Mouse (Mus musculus) CH12.LX (cell line): ENCODE data around the gene Hk2. TPM values are rescaled to one million over a fixed set of nuclear protein-coding genes. Genes with fewer than 3 reads are reported as not detected.
A peak's percentile ranks its signal among the peaks of the same experiment; 100 is the strongest.

Source experiments
- DNase-seq: peaks from one replicate; pipeline ENCODE4 v3.0.0-alpha.2; 2013; ENCODE audit errors: extremely low read depth
- H3K27ac ChIP-seq: 2 replicates; pipeline ENCODE4 v1.5.1; 2012; ENCODE audit warnings: low read depth, mild to moderate bottlenecking, control low read depth, moderate library complexity; ENCODE audit not compliant: insufficient read depth
- H3K27me3 ChIP-seq: replicated peaks from 2 replicates; pipeline ENCODE3; 2012; ENCODE audit warnings: inconsistent platforms
- H3K36me3 ChIP-seq, 2 experiments: replicated peaks in 1 of 2; 2 replicates each; pipeline versions ENCODE3 to v1.6.1; 2012; ENCODE audit warnings: inconsistent platforms in 1 of 2, low read length in 1 of 2, mild to moderate bottlenecking in 1 of 2, mixed read lengths in 1 of 2, moderate library complexity in 1 of 2; ENCODE audit not compliant: control insufficient read depth in 1 of 2, insufficient read depth in 1 of 2
- H3K4me1 ChIP-seq, 2 experiments: 2 replicates each; pipeline ENCODE4 v1.6.1; 2012; ENCODE audit warnings: inconsistent platforms in 1 of 2, moderate library complexity in 1 of 2; ENCODE audit not compliant: insufficient read depth in 2 of 2, control insufficient read depth in 1 of 2
- H3K4me2 ChIP-seq: 2 replicates; pipeline ENCODE4 v1.6.1; 2012; ENCODE audit warnings: low read depth, mild to moderate bottlenecking, control low read depth; ENCODE audit not compliant: poor library complexity, insufficient read depth, severe bottlenecking
- H3K4me3 ChIP-seq, 3 experiments: fragments of 150-350 bp in 1 of 3; sonication (generic) in 1 of 3; replicated peaks in 1 of 3; 2 replicates each; pipeline versions ENCODE3 to v1.5.1; 2011 to 2012; ENCODE audit warnings: low read depth in 2 of 3, low read length in 2 of 3, mild to moderate bottlenecking in 2 of 3, moderate library complexity in 2 of 3, control low read depth in 1 of 3, improper control_type of control experiment in 1 of 3, inconsistent platforms in 1 of 3, mixed read lengths in 1 of 3; ENCODE audit not compliant: poor library complexity in 1 of 3
- H3K79me2 ChIP-seq: replicated peaks from 2 replicates; pipeline ENCODE4 v1.6.1; 2012; ENCODE audit warnings: mild to moderate bottlenecking, moderate library complexity; ENCODE audit not compliant: control insufficient read depth, poor library complexity, insufficient read depth, severe bottlenecking; ENCODE audit errors: extremely low read depth
- H3K9ac ChIP-seq: 2 replicates; pipeline ENCODE4 v1.6.1; 2012; ENCODE audit warnings: low read depth, mild to moderate bottlenecking, control low read depth, moderate library complexity; ENCODE audit not compliant: insufficient read depth
- H3K9me3 ChIP-seq: replicated peaks from 2 replicates; pipeline ENCODE3; 2012; ENCODE audit warnings: low read length, inconsistent platforms, mixed read lengths
- BHLHE40 ChIP-seq: IDR thresholded peaks from 2 replicates; pipeline ENCODE4 v1.6.1; 2011; ENCODE audit warnings: mild to moderate bottlenecking, low read depth, low read length, improper control_type of control experiment
- CHD1 ChIP-seq: IDR thresholded peaks from 2 replicates; pipeline ENCODE4 v1.6.1; 2012; ENCODE audit warnings: low read depth, low read length, improper control_type of control experiment, inconsistent platforms
- CHD2 ChIP-seq: IDR thresholded peaks from 2 replicates; pipeline ENCODE4 v1.6.1; 2011; ENCODE audit warnings: low read length, improper control_type of control experiment
- CTCF ChIP-seq, 2 experiments: IDR thresholded peaks in 1 of 2; conservative IDR thresholded peaks in 1 of 2; 2 replicates each; pipeline ENCODE4 v1.5.1; 2011 to 2012; ENCODE audit warnings: low read depth in 2 of 2, low read length in 2 of 2, improper control_type of control experiment in 1 of 2, inconsistent platforms in 1 of 2, mild to moderate bottlenecking in 1 of 2, moderate library complexity in 1 of 2
- ELF1 ChIP-seq: IDR thresholded peaks from 2 replicates; pipeline ENCODE4 v1.6.1; 2014; ENCODE audit warnings: low read depth, mild to moderate bottlenecking, inconsistent platforms, low read length, improper control_type of control experiment
- MAFK ChIP-seq: IDR thresholded peaks from 2 replicates; pipeline ENCODE4 v1.6.1; 2011; ENCODE audit warnings: low read length, improper control_type of control experiment; ENCODE audit not compliant: insufficient replicate concordance
- MAX ChIP-seq: IDR thresholded peaks from 2 replicates; pipeline ENCODE4 v1.6.1; 2011; ENCODE audit warnings: low read length, improper control_type of control experiment
- NRF1 ChIP-seq: IDR thresholded peaks from 2 replicates; pipeline ENCODE4 v1.6.1; 2014; ENCODE audit warnings: low read depth, mild to moderate bottlenecking, inconsistent platforms, low read length, improper control_type of control experiment, moderate library complexity
- RAD21 ChIP-seq: IDR thresholded peaks from 2 replicates; pipeline ENCODE4 v1.6.1; 2011; ENCODE audit warnings: low read depth, mild to moderate bottlenecking, low read length, improper control_type of control experiment, moderate library complexity
- RCOR1 ChIP-seq: conservative IDR thresholded peaks from 2 replicates; pipeline ENCODE4 v1.6.1; 2012; ENCODE audit warnings: low read depth, mild to moderate bottlenecking, inconsistent platforms, low read length, improper control_type of control experiment
- SIN3A ChIP-seq: IDR thresholded peaks from 2 replicates; pipeline ENCODE4 v1.6.1; 2012; ENCODE audit warnings: low read length, improper control_type of control experiment, inconsistent platforms
- SMC3 ChIP-seq: IDR thresholded peaks from 2 replicates; pipeline ENCODE4 v1.6.1; 2011; ENCODE audit warnings: low read depth, low read length, improper control_type of control experiment
- TCF12 ChIP-seq: IDR thresholded peaks from 2 replicates; pipeline ENCODE4 v1.6.1; 2014; ENCODE audit warnings: low read depth, mild to moderate bottlenecking, inconsistent platforms, low read length, improper control_type of control experiment
- USF2 ChIP-seq: conservative IDR thresholded peaks from 2 replicates; pipeline ENCODE4 v1.6.1; 2011; ENCODE audit warnings: low read depth, low read length, improper control_type of control experiment
- ZMIZ1 ChIP-seq: IDR thresholded peaks from 2 replicates; pipeline ENCODE4 v1.6.1; 2012; ENCODE audit warnings: low read depth, mild to moderate bottlenecking, inconsistent platforms, low read length, improper control_type of control experiment
- ZNF384 ChIP-seq: IDR thresholded peaks from 2 replicates; pipeline ENCODE4 v1.6.1; 2012; ENCODE audit warnings: low read depth, low read length, improper control_type of control experiment, inconsistent platforms
- dilution Hi-C: fragments of 300-500 bp; cut with MboI; formaldehyde crosslinking; loops from 2 replicates; pipeline ENCODE4 v1.14.3; 2020; ENCODE audit warnings: low sequenced_read_pairs; ENCODE audit not compliant: extremely low pct_unique_long_range_greater_than_20kb, extremely low pct_ligation_motif_present
- in situ Hi-C: fragments of 300-500 bp; cut with MboI; formaldehyde crosslinking; loops from 3 replicates; pipeline ENCODE4 v1.14.3; 2019; ENCODE audit warnings: low sequenced_read_pairs, low pct_ligation_motif_present, low pct_unique_long_range_greater_than_20kb, mixed read lengths
- polyA plus RNA-seq: library from polyadenylated mRNA; unstranded; fragments of >175 nt; gene quantifications from 2 replicates; pipeline ENCODE4 v1.2.1, GENCODE M21; 2012; ENCODE audit warnings: low read depth; ENCODE audit not compliant: insufficient read length
- total RNA-seq, 2 experiments: library from RNA; depleted of rRNA; stranded (reverse); fragments of 300-350 nt in 1 of 2; fragments of >200 nt in 1 of 2; gene quantifications; 2 replicates each; pipeline ENCODE4 v1.2.3; 2012 to 2014

The Hk2 gene
- total and polyA plus RNA-seq, 3 experiments = 64.2 to 149 (median 75.3) TPM

DNA sequence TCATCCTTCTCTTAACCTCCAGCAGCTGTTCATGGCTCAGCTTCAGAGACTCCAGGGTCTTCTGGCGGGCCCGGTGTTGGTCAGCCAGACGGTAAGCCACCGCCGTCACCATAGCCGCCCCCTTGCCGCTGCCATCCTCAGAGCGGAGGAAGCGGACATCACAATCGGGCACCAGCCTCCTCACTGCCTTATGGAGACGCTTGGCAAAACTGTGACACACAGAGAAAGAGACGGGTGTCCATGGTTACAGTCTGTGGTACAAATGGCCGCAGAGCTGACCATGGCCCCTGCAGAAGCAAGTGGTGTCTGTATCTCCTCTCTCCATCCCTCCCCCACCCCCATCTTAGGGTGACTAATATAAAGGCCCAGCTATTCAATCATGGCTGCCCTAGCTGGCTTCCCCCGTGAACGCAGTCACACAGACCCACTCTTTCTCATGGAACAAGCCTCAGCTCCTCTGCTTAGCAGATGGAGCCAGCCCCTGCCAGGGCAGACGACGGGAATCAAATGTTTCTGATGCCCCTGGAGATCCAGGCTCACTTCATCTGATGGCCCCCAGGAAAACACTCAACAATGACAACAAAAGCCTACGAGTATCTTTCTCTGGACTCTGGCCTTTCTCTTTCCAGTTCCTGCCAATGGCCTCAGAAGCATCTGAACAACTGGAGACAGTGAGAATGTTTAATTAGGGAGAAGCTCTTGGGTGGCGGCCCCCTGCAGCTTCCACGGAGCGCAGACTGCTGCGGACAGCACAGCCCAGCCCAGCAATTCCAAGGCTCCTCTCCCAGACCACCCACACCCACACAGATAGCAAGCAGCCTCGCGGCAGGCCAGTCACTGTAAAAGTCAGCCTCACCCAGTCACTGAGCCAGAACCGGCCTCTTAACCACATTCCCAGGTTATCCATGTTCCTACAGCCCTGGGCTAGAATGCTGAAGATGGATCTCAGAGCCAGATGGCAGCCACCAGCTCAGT lies 37.3 kb downstream of the Hk2 start:
- dilution Hi-C loops = no loop called here

DNA sequence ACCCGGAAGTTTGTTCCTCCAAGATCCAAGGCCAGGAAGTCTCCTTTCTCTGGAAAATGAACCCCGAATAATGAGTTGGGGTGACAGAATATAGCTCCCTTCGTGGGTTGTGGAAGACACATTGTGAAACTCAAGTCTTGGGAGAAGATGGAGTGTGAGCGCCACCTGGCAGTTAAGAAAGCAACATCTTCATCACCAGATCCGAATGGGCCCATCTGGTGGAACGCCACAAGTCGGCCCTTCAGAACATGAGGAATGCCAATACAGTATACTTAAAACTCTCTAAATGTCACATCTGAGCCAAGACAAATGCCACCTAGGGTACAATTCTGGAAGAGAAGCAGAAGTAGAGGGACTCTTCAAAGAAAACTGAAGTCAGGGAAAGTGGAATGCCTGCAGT lies 38.9 kb downstream of the Hk2 start:
- no peaks in the 10 kb centered on the region for H3K27me3 ChIP-seq
- H3K36me3 ChIP-seq = peaks cover 85 to 88% of the 10 kb centered on the region in 2 experiments
- H3K79me2 ChIP-seq = no peaks in the 10 kb centered on the region; the same call in none of the 2 replicates
- H3K9me3 ChIP-seq = no peaks in the 10 kb centered on the region
- TF ChIP-seq ZNF384 = no peak
- no peak for TF ChIP-seq CHD2
- TF ChIP-seq SIN3A = no peak
- TF ChIP-seq CTCF (conservative IDR thresholded peaks at IDR 0.05 in 1 of 2, IDR thresholded peaks at IDR 0.05 in 1 of 2; ENCODE audit: low read depth in 2 of 2, low read length in 2 of 2) = peak in 1 of 2 experiments; percentile 54; a peak in 2 of 4 replicates
- TF ChIP-seq SMC3 = peak; percentile 25
- TF ChIP-seq RAD21 = peak; percentile 33
- dilution Hi-C loops (no loop called here), in situ Hi-C loops (no loop called here)
- H3K27ac ChIP-seq = no peak overlapping the region
- peaks cover 0 to 15% of the 10 kb centered on the region in 2 experiments; a peak in 2 of 4 replicates for H3K4me1 ChIP-seq
- H3K4me3 ChIP-seq = no peak overlapping the region
- H3K9ac ChIP-seq = no peak overlapping the region
- no peak overlapping the region for H3K4me2 ChIP-seq
- no peak for DNase-seq

More for the DNA sequence above, 37.3 kb downstream of the Hk2 start:
- Histone ChIP-seq H3K79me2 (peaks cover 4% of the 10 kb centered on the region), H3K27ac (no peak overlapping the region), H3K27me3 (no peaks in the 10 kb centered on the region), H3K36me3 (peaks cover 78 to 85% of the 10 kb centered on the region in 2 experiments), H3K4me3 (no peak overlapping the region), H3K9me3 (no peaks in the 10 kb centered on the region), H3K4me1 (peaks cover 12 to 31% of the 10 kb centered on the region in 2 experiments), H3K9ac (no peak overlapping the region), H3K4me2 (no peak overlapping the region)
- TF ChIP-seq ELF1 (no peak), TCF12 (no peak), BHLHE40 (no peak), MAFK (no peak), CHD1 (no peak), NRF1 (no peak), MAX (no peak), ZMIZ1 (no peak), USF2 (no peak), RAD21 (no peak), RCOR1 (no peak)
- DNase-seq = no peak
- in situ Hi-C loops = no loop called here
